Mouse (Mus musculus): ENCODE measurements around the gene Eml3. TPM values are rescaled to one million over a fixed set of nuclear protein-coding genes. Genes with fewer than 3 reads are reported as not detected.
A peak's percentile ranks its signal among the peaks of the same experiment; 100 is the strongest.

Gene Eml3
- polyA plus RNA-seq, 1 experiment from 2014 or later = 29.0 TPM

GRCm38 (mm10) chr19:8981450-8982168, 52.3 kb downstream of the Eml3 start:
- no peak overlapping the region for H3K9ac ChIP-seq
- H3K4me3 ChIP-seq = no peak overlapping the region
- no peak overlapping the region for H3K27ac ChIP-seq
- WGBS = 69% methylated on average over 2 of the region's 2 CpGs
- no peaks in the 10 kb centered on the region for H3K27me3 ChIP-seq
- ATAC-seq (ENCODE audit: insufficient number of reproducible peaks, insufficient read depth, low FRiP score, low TSS enrichment) = no peak
- no peaks in the 10 kb centered on the region for H3K9me3 ChIP-seq
- peaks cover 29% of the 10 kb centered on the region for H3K4me1 ChIP-seq
- peaks cover 42% of the 10 kb centered on the region for H3K36me3 ChIP-seq
- no peak overlapping the region for H3K4me2 ChIP-seq (replicated peaks)

- WGBS = 57% methylated on average over 5 of the region's 5 CpGs
- H3K27me3 ChIP-seq = no peaks in the 10 kb centered on the region
- no peak overlapping the region for H3K9ac ChIP-seq
- H3K36me3 ChIP-seq = peaks cover 32% of the 10 kb centered on the region
- H3K27ac ChIP-seq = peak overlapping the region; percentile 32; the same call in 1 of the 2 replicates
- ATAC-seq (ENCODE audit: insufficient number of reproducible peaks, insufficient read depth, low FRiP score, low TSS enrichment) = no peak
- no peaks in the 10 kb centered on the region for H3K9me3 ChIP-seq
- no peak overlapping the region for H3K4me3 ChIP-seq
- H3K4me2 ChIP-seq (replicated peaks) = no peak overlapping the region
- H3K4me1 ChIP-seq = peaks cover 29% of the 10 kb centered on the region
These were observed 53.2 kb downstream of the Eml3 start for GRCm38 (mm10) chr19:8982303-8983149.

- Histone ChIP-seq H3K9ac (no peak overlapping the region), H3K4me1 (peaks cover 36% of the 10 kb centered on the region)
These were observed 53.8 kb downstream of the Eml3 start for GRCm38 (mm10) chr19:8983150-8983650.

GRCm38 (mm10) chr19:8984255-8984868, 55.0 kb downstream of the Eml3 start:
- H3K4me2 ChIP-seq (replicated peaks) = peak overlapping the region; percentile 22; the same call in 1 of the 2 replicates

More at GRCm38 (mm10) chr19:8983150-8983650, 53.8 kb downstream of the Eml3 start:
- no peak for ATAC-seq (ENCODE audit: insufficient number of reproducible peaks, insufficient read depth, low FRiP score, low TSS enrichment)
- Histone ChIP-seq H3K27me3 (no peaks in the 10 kb centered on the region), H3K4me2 (replicated peaks) (no peak overlapping the region), H3K9me3 (no peaks in the 10 kb centered on the region), H3K36me3 (peaks cover 26% of the 10 kb centered on the region), H3K27ac (peak overlapping the region; percentile 32; the same call in 1 of the 2 replicates), H3K4me3 (no peak overlapping the region)
- whole genome bisulfite sequencing = 55% methylated on average over 4 of the region's 4 CpGs

GRCm38 (mm10) chr19:8985891-8986290, 56.5 kb downstream of the Eml3 start:
- Histone ChIP-seq H3K27me3 (no peaks in the 10 kb centered on the region), H3K9me3 (no peaks in the 10 kb centered on the region), H3K4me2 (replicated peaks) (no peak overlapping the region), H3K4me3 (no peak overlapping the region), H3K4me1 (peaks cover 46% of the 10 kb centered on the region), H3K36me3 (peaks cover under 1% of the 10 kb centered on the region), H3K27ac (no peak overlapping the region), H3K9ac (no peak overlapping the region)
- 79% methylated on average over 5 of the region's 5 CpGs for WGBS
- no peak for ATAC-seq (ENCODE audit: insufficient number of reproducible peaks, insufficient read depth, low FRiP score, low TSS enrichment)

More at GRCm38 (mm10) chr19:8984255-8984868, 55.0 kb downstream of the Eml3 start:
- peaks cover 42% of the 10 kb centered on the region for H3K4me1 ChIP-seq
- H3K27ac ChIP-seq = peak overlapping the region; percentile 80
- H3K4me3 ChIP-seq = no peak overlapping the region
- peaks cover 14% of the 10 kb centered on the region for H3K36me3 ChIP-seq
- 0 out of 2 replicates have a peak, but pooled peaks have one; percentile 2 for ATAC-seq (ENCODE audit: insufficient number of reproducible peaks, insufficient read depth, low FRiP score, low TSS enrichment)
- 14% methylated on average over 7 of the region's 7 CpGs for WGBS
- no peaks in the 10 kb centered on the region for H3K9me3 ChIP-seq
- no peak overlapping the region for H3K9ac ChIP-seq
- no peaks in the 10 kb centered on the region for H3K27me3 ChIP-seq

GRCm38 (mm10) chr19:8987816-8988215, 58.5 kb downstream of the Eml3 start:
- Histone ChIP-seq H3K27me3 (no peaks in the 10 kb centered on the region), H3K4me2 (replicated peaks) (no peak overlapping the region), H3K9me3 (no peaks in the 10 kb centered on the region), H3K27ac (peak overlapping the region; percentile 97; the same call in 1 of the 2 replicates), H3K9ac (no peak overlapping the region), H3K36me3 (no peaks in the 10 kb centered on the region), H3K4me3 (no peak overlapping the region), H3K4me1 (peaks cover 61% of the 10 kb centered on the region)
- no peak for ATAC-seq (ENCODE audit: insufficient number of reproducible peaks, insufficient read depth, low FRiP score, low TSS enrichment)
- WGBS = 34% methylated on average over 2 of the region's 2 CpGs

- Histone ChIP-seq H3K27me3 (no peaks in the 10 kb centered on the region), H3K36me3 (no peaks in the 10 kb centered on the region), H3K4me1 (peaks cover 61% of the 10 kb centered on the region), H3K4me2 (replicated peaks) (peak overlapping the region; percentile 68), H3K27ac (peak overlapping the region; percentile 97), H3K4me3 (peak overlapping the region; percentile 69), H3K9me3 (no peaks in the 10 kb centered on the region), H3K9ac (peak overlapping the region; percentile 88)
- no peak for ATAC-seq (ENCODE audit: insufficient number of reproducible peaks, insufficient read depth, low FRiP score, low TSS enrichment)
- 12% methylated on average over 15 of the region's 15 CpGs for WGBS
These were observed 59.2 kb downstream of the Eml3 start for GRCm38 (mm10) chr19:8988346-8989065.

GRCm38 (mm10) chr19:8989066-8989566, 59.8 kb downstream of the Eml3 start, which contains the start of gene Ahnak:
Gene Ahnak (plus strand): TSS chr19:8989284.
- under 1% methylated on average over 39 of the region's 42 CpGs for WGBS
- ATAC-seq (ENCODE audit: insufficient number of reproducible peaks, insufficient read depth, low FRiP score, low TSS enrichment) = peak; percentile 31
- H3K36me3 ChIP-seq = no peaks in the 10 kb centered on the region
- H3K27me3 ChIP-seq = no peaks in the 10 kb centered on the region
- H3K4me2 ChIP-seq (replicated peaks) = peak within 1 kb of the TSS; percentile 68
- H3K4me1 ChIP-seq = peaks cover 57% of the 10 kb centered on the region
- peak within 1 kb of the TSS; percentile 69 for H3K4me3 ChIP-seq
- peak within 1 kb of the TSS; percentile 88 for H3K9ac ChIP-seq
- peak within 1 kb of the TSS; percentile 97 for H3K27ac ChIP-seq
- no peaks in the 10 kb centered on the region for H3K9me3 ChIP-seq

GRCm38 (mm10) chr19:8989567-8990431, 60.4 kb downstream of the Eml3 start:
- H3K9ac ChIP-seq = peak overlapping the region; percentile 88
- ATAC-seq (ENCODE audit: insufficient number of reproducible peaks, insufficient read depth, low FRiP score, low TSS enrichment) = peak; percentile 87
- peak overlapping the region; percentile 68 for H3K4me2 ChIP-seq (replicated peaks)
- peaks cover 50% of the 10 kb centered on the region for H3K4me1 ChIP-seq
- no peaks in the 10 kb centered on the region for H3K36me3 ChIP-seq
- H3K4me3 ChIP-seq = peak overlapping the region; percentile 69
- H3K27me3 ChIP-seq = no peaks in the 10 kb centered on the region
- no peaks in the 10 kb centered on the region for H3K9me3 ChIP-seq
- H3K27ac ChIP-seq = peak overlapping the region; percentile 97
- under 1% methylated on average over 52 of the region's 53 CpGs for WGBS
